Mouse (Mus musculus) CD8-positive naive resting alpha-beta T cell, adult 57 days (primary cell): ENCODE data around the gene Tapt1. TPM values are rescaled to one million over a fixed set of nuclear protein-coding genes. Genes with fewer than 3 reads are reported as not detected.

Experiments
- total RNA-seq: library from RNA; stranded (reverse); gene quantifications from one replicate; pipeline ENCODE4 v1.2.4, GENCODE M21; 2023

Tapt1 gene
- total RNA-seq: 92.3 TPM

GRCm38 (mm10) chr5:44226521-44227461, at the start of gene Tapt1:
Gene Tapt1 (minus strand): TSS chr5:44226626.

Other genes with a start within 250 kb of the Tapt1 start
- gene Fgfbp1, start 244.8 kb downstream of the Tapt1 start, total RNA-seq: not detected
- gene Prom1, start 124.6 kb downstream of the Tapt1 start, total RNA-seq: not detected